Mouse (Mus musculus) ES-Bruce4 (cell line): Measurements from ENCODE around the gene Trap1. TPM values are rescaled to one million over a fixed set of nuclear protein-coding genes. Genes with fewer than 3 reads are reported as not detected.
"Not testable (repeated sequence)": the region's sequence is repeated elsewhere in the genome, so short reads cannot be mapped to it uniquely, and the experiment has no call there.

Experiments
- H3K27ac ChIP-seq: 2 replicates; pipeline ENCODE4 v1.5.1; 2012; ENCODE audit warnings: low read length, inconsistent platforms; ENCODE audit not compliant: insufficient read depth
- H3K27me3 ChIP-seq: 2 replicates; pipeline ENCODE4 v1.6.1; 2012; ENCODE audit warnings: mild to moderate bottlenecking, low read length, inconsistent platforms; ENCODE audit not compliant: control insufficient read depth, poor library complexity, insufficient read depth, severe bottlenecking
- H3K36me3 ChIP-seq: 2 replicates; pipeline ENCODE4 v1.6.1; 2012; ENCODE audit warnings: inconsistent platforms, mild to moderate bottlenecking, low read length, moderate library complexity; ENCODE audit not compliant: control insufficient read depth, poor library complexity, insufficient read depth, severe bottlenecking
- H3K4me1 ChIP-seq: one replicate; pipeline ENCODE4 v1.8.1; 2011; ENCODE audit warnings: low read length; ENCODE audit not compliant: control insufficient read depth, insufficient read depth
- H3K4me3 ChIP-seq: 2 replicates; pipeline ENCODE4 v1.5.1; 2011; ENCODE audit warnings: low read depth, mild to moderate bottlenecking, low read length
- H3K9ac ChIP-seq: 2 replicates; pipeline ENCODE4 v1.6.1; 2012; ENCODE audit warnings: low read depth, mild to moderate bottlenecking, inconsistent platforms; ENCODE audit not compliant: poor library complexity, severe bottlenecking
- H3K9me3 ChIP-seq: replicated peaks from 2 replicates; pipeline ENCODE4 v1.6.1; 2012; ENCODE audit warnings: mild to moderate bottlenecking, low read length, inconsistent platforms; ENCODE audit not compliant: control insufficient read depth, poor library complexity, insufficient read depth, severe bottlenecking
- CTCF ChIP-seq: IDR thresholded peaks from one replicate; pipeline ENCODE4 v1.8.1; 2011; ENCODE audit warnings: low read depth, low read length
- EP300 ChIP-seq: IDR thresholded peaks from 2 replicates; pipeline ENCODE4 v1.6.1; 2011; ENCODE audit warnings: low read depth, low read length; ENCODE audit not compliant: insufficient read depth
- POLR2A ChIP-seq: IDR thresholded peaks from one replicate; pipeline ENCODE4 v1.8.1; 2011; ENCODE audit warnings: low read length; ENCODE audit not compliant: insufficient read depth
- polyA plus RNA-seq: library from polyadenylated mRNA; stranded (reverse); fragments of >200 nt; gene quantifications from 2 replicates; pipeline ENCODE4 v1.2.4, GENCODE M21; 2011; ENCODE audit warnings: low read depth; ENCODE audit not compliant: missing spikeins, insufficient read depth, insufficient read length

The Trap1 gene
- polyA plus RNA-seq, 1 experiment, result 104 TPM

GRCm38 (mm10) chr16:4087214-4087913, 9.7 kb upstream of the Trap1 start:
- Histone ChIP-seq H3K27me3 (no peaks in the 10 kb centered on the region), H3K36me3 (peaks cover 19% of the 10 kb centered on the region), H3K9ac (no peak overlapping the region), H3K27ac (no peak overlapping the region), H3K4me3 (no peak overlapping the region), H3K4me1 (no peaks in the 10 kb centered on the region), H3K9me3 (no peaks in the 10 kb centered on the region)
- no peak for TF ChIP-seq POLR2A
- TF ChIP-seq CTCF, result no peak
- no peak for TF ChIP-seq EP300

DNA sequence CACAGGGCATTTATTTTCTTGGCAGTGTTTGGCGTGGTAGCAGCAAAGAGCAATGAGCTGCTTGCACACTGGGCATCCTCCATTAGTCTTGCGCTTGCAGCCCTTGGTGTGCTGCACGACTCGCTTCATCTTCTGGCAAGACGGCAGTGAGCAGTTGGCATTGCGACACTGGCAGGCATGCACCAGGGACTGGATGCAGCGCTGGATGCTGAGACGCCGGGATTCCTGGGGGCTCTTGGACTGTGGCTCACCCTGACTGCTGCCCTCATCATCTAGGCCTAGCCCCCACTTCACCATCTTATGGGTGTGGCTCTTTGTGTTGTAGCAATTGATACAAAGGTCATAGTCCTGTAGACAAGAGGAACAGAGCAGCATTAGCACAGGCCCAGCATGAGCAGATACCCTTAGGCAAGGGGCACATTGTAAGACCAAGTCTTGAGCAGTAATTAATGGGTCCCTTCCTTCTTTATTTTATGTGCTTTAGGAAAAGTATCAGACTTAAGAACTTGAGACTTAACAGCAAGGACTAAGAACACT, 8.3 kb upstream of the Trap1 start:
- Histone ChIP-seq H3K27ac (no peak overlapping the region), H3K4me3 (no peak overlapping the region), H3K27me3 (no peaks in the 10 kb centered on the region), H3K9me3 (no peaks in the 10 kb centered on the region), H3K4me1 (no peaks in the 10 kb centered on the region), H3K36me3 (peaks cover 12% of the 10 kb centered on the region; the same call in 1 of the 2 replicates), H3K9ac (no peak overlapping the region)
- TF ChIP-seq POLR2A (no peak), CTCF (no peak), EP300 (no peak)

DNA sequence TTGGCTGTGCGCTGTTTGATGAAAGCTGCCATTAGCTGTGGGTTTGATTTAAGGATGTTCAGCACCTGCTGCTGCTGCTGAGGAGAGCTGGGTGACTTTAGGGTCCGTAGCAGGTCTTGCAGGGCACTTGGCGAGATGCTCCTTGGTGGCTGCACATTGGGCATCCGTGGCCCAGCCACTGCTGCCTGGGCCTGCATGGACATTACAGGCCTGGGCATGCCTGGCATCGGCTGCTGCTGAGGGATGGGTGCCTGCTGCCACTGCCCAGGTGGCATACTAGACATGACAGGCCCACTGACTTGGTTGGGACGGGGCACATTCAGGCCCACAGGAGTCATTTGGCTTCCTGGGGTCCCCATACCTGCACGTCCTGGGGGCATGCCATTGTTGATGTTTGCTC, 7.4 kb upstream of the Trap1 start:
- Histone ChIP-seq H3K27ac (no peak overlapping the region), H3K9ac (no peak overlapping the region), H3K4me3 (no peak overlapping the region), H3K4me1 (no peaks in the 10 kb centered on the region), H3K36me3 (peaks cover 11% of the 10 kb centered on the region; the same call in 1 of the 2 replicates), H3K9me3 (no peaks in the 10 kb centered on the region), H3K27me3 (no peaks in the 10 kb centered on the region)
- no peak for TF ChIP-seq EP300
- TF ChIP-seq POLR2A, result no peak
- no peak for TF ChIP-seq CTCF

GRCm38 (mm10) chr16:4080419-4080818, 2.8 kb upstream of the Trap1 start:
- not testable (repeated sequence) for H3K9ac ChIP-seq, H3K4me1 ChIP-seq, H3K27ac ChIP-seq, H3K4me3 ChIP-seq, H3K9me3 ChIP-seq, H3K27me3 ChIP-seq, H3K36me3 ChIP-seq

DNA sequence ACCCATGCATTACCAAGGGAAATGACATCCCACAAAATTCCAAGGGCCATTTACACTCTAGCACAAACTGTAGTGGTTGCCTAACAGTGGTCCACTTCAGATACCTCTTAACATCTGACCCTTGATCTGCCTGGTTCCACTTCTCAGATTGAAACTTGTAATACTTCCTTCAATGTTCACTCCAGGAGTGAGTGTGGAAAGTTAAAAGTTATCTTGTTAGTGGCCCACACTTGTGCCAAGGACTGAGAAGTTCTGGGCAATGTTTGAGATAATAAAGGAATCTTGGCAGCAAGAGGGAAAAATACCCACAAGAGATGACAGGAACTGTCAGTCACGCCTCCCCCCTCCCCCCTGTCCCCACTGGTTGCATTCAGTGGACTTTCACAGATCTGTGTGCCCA, 2.0 kb upstream of the Trap1 start:
- Histone ChIP-seq H3K27me3 (no peaks in the 10 kb centered on the region), H3K9ac (no peak overlapping the region), H3K9me3 (no peaks in the 10 kb centered on the region), H3K4me3 (no peak overlapping the region), H3K27ac (no peak overlapping the region), H3K4me1 (no peaks in the 10 kb centered on the region), H3K36me3 (peaks cover 2% of the 10 kb centered on the region)
- TF ChIP-seq CTCF (no peak), POLR2A (no peak), EP300 (no peak)

GRCm38 (mm10) chr16:4078302-4078701, 675 bp upstream of the Trap1 start:
- not testable (repeated sequence) for H3K9me3 ChIP-seq, H3K4me1 ChIP-seq, H3K27ac ChIP-seq, H3K36me3 ChIP-seq, H3K27me3 ChIP-seq, H3K4me3 ChIP-seq
- peak overlapping the region; percentile 79 for H3K9ac ChIP-seq
